Mouse (Mus musculus): Measurements from ENCODE around the gene Srrt. TPM values are rescaled to one million over a fixed set of nuclear protein-coding genes. Genes with fewer than 3 reads are reported as not detected.
"Not testable (repeated sequence)": the region's sequence is repeated elsewhere in the genome, so short reads cannot be mapped to it uniquely, and the experiment has no call there.

The Srrt gene
- total RNA-seq, 4 experiments from 2014 or later: 164 to 219 (median 188) TPM

- no peak for DNase-seq (ENCODE audit: low spot score in 2 of 2)
Measured at GRCm38 (mm10) chr5:137299240-137299639, 8.2 kb downstream of the Srrt start.

DNA sequence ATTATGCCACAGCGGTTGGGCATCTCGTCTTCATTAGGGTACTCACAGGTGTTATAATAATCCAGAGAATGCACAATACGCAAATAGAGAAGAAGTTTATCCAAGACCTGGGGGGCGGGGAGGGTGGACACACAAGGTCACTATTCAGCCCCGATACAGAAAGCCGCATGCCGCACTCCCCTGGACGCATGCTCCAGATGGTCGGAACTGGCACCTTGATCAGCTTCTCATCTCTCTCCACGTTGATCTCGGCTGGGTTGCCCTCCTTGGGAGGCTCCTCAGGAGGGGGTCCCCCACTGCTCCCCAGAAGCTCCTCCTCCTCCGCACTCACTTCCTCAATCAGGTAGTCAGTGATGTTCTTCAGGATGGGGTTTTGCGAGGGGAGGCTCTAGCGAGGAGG is 10.3 kb downstream of the Srrt start:
- DNase-seq (ENCODE audit: low spot score in 2 of 2): no peak

GRCm38 (mm10) chr5:137295712-137296111 is 11.8 kb downstream of the Srrt start:
- DNase-seq (ENCODE audit: low spot score in 2 of 2): no peak

DNA sequence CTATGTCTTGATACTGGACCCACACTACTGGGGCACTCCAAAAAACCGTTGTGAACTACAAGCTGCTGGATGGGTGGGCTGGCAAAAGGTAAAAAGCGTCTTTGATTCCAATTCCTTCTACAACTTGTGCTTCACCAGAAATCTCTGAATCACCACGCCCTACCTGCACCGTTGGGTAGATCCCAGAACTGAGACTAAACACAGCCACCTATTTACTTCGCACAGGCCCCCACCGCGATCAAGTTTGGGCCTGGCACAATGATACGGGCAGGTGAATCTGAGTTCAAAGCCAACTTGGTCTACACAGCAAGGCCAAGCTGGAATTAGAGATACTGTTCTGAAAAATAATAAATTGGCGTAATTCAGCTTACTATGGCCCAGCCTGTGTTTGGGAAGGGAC is 12.2 kb downstream of the Srrt start:
- DNase-seq (ENCODE audit: low spot score in 2 of 2): no peak

GRCm38 (mm10) chr5:137294744-137295093 is 12.8 kb downstream of the Srrt start:
- DNase-seq (ENCODE audit: low spot score in 2 of 2): no peak

- DNase-seq (ENCODE audit: low spot score in 2 of 2): peak; percentile 82 to 96
Measured at GRCm38 (mm10) chr5:137293839-137294743, 13.4 kb downstream of the Srrt start, which contains the start of gene Ufsp1. Gene Ufsp1 (plus strand): TSS chr5:137294629.

DNA sequence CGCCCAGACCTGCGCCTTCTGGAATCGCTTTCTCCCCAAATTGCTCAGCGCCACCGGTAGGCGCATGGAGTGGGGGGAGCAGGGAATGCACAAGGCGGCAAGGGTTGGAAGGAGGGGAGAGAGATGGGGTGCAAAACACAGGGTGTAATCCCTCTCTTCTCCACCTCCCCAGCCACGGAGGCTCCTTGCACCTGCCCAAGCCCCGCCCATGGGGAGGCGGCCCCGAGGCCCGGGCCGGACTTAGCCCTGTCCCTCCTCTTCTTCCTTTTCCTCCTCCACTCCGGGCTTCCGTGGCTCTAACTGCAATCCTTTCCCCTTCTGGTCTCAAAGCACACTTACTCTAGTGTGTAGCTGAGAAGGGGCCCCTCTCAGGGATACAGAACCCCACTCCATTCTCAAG is 14.2 kb downstream of the Srrt start:
- peak; percentile 58 to 81 for DNase-seq (ENCODE audit: low spot score in 2 of 2)

DNA sequence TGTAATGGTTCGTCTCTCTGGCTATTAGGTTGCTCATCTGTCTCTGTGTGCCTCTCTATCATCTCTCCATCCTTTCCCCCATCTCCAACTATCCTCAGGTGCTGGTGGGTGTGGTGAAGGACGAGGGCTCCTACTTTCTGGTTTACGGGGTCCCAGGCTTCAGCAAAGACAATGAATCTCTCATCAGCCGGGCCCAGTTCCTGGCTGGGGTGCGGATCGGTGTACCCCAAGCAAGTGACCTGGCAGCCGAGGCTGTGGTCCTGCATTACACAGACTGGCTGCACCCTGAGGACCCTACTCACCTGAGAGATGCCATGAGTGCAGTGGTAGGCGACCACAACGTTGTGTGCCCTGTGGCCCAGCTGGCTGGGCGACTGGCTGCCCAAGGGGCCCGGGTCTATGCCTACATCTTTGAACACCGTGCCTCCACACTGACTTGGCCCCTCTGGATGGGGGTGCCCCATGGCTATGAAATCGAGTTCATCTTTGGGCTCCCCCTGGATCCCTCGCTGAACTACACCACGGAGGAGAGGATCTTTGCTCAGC is 16.0 kb downstream of the Srrt start:
- no peak for DNase-seq (ENCODE audit: low spot score in 2 of 2)

DNA sequence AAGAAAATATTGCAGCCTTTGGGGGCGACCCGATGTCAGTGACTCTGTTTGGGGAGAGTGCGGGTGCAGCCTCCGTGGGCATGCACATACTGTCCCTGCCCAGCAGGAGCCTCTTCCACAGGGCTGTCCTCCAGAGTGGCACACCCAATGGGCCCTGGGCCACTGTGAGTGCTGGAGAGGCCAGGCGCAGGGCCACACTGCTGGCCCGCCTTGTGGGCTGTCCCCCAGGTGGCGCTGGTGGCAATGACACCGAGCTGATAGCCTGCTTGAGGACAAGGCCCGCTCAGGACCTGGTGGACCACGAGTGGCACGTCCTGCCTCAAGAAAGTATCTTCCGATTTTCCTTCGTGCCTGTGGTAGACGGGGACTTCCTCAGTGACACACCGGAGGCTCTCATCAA is 16.8 kb downstream of the Srrt start:
- DNase-seq (ENCODE audit: low spot score in 2 of 2): no peak

GRCm38 (mm10) chr5:137289591-137290365 is 17.7 kb downstream of the Srrt start:
- no peak for DNase-seq (ENCODE audit: low spot score in 2 of 2)

GRCm38 (mm10) chr5:137288999-137289470 is 18.4 kb downstream of the Srrt start:
- DNase-seq (ENCODE audit: low spot score in 2 of 2): peak in 1 of 2 experiments; percentile 64

GRCm38 (mm10) chr5:137287953-137288743 is 19.3 kb downstream of the Srrt start:
- DNase-seq (ENCODE audit: low spot score in 2 of 2): peak; percentile 57 to 75

DNA sequence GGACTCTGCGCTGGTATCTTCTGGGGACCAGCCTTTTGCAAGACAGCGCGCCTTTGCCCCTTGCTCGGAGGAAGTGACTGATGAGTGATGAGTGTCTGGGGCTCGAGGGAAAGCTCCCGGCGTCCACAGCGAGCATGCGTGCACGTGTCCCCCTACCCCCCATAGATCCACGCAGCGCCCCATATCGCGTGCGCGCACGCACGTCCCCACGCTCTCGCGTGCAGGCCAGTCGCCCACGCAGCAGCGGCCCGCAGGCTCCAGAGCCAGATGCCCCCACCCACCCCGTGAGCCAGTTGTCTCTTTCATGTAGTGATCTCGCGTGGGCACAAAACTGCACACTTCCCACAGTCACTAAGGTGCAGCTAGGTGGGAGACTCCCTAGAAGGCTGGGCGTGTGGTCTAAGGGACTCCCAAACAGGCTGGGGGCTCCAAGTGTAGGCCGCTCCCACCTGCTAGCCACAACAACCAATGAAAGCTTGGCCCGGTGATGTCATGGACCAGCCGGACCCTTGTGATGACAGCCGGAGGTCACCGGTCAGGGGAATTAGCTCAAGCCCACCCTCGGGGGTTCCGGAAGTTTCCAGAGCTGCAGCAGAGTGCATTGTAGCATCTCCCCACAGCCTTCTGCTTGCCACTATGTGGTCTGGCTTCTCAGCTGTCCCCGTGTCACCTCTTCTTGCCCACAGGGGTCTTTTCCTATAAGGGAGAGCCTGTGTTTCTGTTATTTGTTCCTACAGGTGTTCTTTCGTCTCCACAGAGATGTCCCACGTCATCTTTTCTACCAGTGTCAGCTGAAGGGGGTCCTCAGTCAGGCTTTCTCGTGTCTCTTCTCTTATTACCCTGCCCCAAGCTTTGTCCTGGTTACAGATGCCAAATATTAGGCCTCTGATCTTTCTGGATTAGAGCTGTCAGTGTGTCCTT is 20.2 kb downstream of the Srrt start, which contains the start of gene Ache:
Ache (plus strand) TSS at position 488 of the 921 bp plus-strand sequence.
- DNase-seq (ENCODE audit: low spot score in 2 of 2): peak; percentile 56 to 89

- DNase-seq (ENCODE audit: low spot score in 2 of 2): peak; percentile 70 to 84
Measured at GRCm38 (mm10) chr5:137286655-137287031, 20.8 kb downstream of the Srrt start.

- no peak for DNase-seq (ENCODE audit: low spot score in 2 of 2)
Measured at GRCm38 (mm10) chr5:137285986-137286385, 21.5 kb downstream of the Srrt start.

DNA sequence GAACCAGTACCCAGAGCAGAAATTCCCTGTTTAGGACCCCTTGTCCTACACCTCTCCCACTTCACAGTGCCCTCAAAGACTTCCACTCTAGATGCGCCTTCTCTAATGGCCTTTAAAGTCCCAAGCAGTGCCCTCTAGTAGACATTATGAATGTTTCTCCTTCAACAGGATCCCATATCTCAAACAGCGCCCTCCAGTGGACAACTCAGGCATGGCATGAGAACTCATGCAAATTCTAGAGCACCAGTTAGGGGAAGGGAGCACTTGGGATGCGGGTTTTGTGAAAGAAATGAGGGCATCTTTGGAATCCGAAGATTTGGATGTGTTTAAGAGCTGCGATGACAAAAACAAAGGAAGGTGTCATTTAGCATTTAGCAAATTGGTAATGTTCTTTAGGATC is 22.4 kb downstream of the Srrt start:
- no peak for DNase-seq (ENCODE audit: low spot score in 2 of 2)

GRCm38 (mm10) chr5:137284411-137284810 is 23.1 kb downstream of the Srrt start:
- DNase-seq (ENCODE audit: low spot score in 2 of 2): not testable (repeated sequence)

DNA sequence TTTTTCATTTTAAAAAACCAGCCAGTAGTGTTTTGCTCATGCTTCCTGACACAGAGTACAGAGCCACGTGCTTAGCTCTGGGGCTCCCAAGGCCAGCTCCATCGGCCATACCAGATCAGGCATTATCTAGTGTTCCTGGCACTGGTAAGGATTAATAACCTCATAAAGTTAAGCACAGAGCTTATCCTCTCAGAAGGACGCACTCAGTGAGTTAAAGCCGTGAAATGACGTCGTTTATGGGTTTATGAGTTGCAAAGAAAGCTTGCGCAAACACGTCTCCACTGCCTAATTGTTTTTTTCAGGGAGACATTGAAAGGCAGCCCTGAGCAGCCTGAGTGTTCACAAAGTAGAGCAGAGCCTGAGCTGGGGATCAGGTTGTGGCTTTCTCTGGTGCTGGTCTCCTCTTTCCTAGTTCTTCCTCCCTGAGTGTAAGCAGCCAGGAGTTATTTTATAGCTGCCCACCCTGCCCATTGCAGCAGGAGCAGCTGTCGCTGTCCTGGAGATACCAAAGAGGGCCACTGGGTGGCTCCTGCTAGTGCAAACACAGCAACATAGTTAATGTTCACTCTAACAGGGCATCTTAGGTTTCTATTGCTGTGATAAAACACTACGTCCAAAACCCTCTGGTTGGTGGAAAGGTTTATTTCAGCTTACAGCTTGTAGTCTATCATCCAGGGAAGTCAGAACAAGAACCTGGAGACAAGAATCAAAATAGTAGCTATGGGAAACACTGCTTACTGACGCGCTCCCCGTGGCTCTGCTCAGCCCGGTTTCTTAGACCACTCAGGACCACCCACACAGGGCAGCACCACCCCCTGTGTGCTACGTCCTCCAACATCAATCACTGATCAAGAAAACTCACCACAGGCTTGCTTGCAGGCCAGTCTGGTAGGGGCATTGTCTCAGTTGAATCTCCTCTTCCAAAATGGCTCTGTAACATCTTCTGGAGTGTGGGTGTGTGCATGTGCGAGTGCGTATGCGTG is 29.8 kb downstream of the Srrt start:
- DNase-seq (ENCODE audit: low spot score in 2 of 2): no peak
